Mouse (Mus musculus) bone marrow, adult 2 months (tissue): ENCODE results near the gene Nol7.

Experiments used
- CTCF ChIP-seq: fragments of 200-500 bp; IDR thresholded peaks from 2 replicates; pipeline ENCODE4 v1.5.1; 2011; ENCODE audit warnings: low read length, control low read depth; ENCODE audit not compliant: control insufficient read depth, insufficient read depth
- POLR2A ChIP-seq: fragments of 200-500 bp; IDR thresholded peaks from 2 replicates; pipeline ENCODE4 v1.6.1; 2011; ENCODE audit warnings: low read depth, mild to moderate bottlenecking, control low read depth, low read length, borderline replicate concordance; ENCODE audit not compliant: control insufficient read depth

DNA sequence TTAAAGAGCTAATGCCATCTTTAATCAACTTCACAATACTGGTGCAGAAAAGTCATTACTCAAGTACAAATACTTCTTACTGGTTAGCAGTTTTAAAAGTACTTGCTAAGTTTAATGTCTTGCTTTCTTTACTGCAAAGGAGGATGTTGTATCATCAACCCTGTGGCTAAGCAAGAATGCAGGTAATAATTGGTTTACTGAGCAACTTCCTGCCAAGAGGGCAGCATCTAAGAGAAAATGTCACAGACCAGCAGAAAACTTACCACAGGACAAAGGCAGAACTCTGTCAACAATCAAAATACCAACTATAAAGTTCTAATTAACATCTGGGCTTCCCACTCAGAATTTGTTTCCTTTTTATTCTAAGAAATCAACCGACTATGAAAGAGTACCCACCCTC is 17.1 kb downstream of the Nol7 start:
- TF ChIP-seq CTCF (no peak), POLR2A (no peak)
